Mouse (Mus musculus): ENCODE data around the gene Ano7. TPM values are rescaled to one million over a fixed set of nuclear protein-coding genes. Genes with fewer than 3 reads are reported as not detected.

The Ano7 gene
- 0.42 TPM for polyA plus RNA-seq (2014; fragmentation: Illumina TruSeq; extraction: RNeasy Lipid Tissue Mini Kit (QIAGEN cat#74804); ENCODE audit: low read depth, low replicate concordance)

DNA sequence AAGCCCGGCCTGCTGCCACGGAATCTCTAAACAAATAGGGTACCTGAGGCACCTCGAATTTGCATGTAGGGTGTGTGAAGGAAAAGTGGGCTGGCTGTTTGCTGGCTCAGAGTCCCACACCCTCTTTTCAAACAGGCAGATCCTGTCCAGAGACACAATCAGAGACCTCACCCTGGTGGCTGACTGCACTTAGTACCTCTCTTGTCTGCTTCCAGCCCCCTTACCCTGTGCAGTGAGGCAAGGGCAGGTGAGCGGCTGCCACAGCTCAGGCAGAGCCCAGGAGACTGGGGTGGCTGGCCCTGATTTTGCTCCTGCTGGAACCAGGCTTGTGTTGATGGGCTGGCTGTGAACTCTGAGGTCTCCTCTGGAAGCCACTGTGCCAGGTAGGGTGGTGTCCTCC, at the start of gene Ano7:
Gene Ano7, plus strand, starts transcription at position 266 of the 400 bp plus-strand sequence.

DNA sequence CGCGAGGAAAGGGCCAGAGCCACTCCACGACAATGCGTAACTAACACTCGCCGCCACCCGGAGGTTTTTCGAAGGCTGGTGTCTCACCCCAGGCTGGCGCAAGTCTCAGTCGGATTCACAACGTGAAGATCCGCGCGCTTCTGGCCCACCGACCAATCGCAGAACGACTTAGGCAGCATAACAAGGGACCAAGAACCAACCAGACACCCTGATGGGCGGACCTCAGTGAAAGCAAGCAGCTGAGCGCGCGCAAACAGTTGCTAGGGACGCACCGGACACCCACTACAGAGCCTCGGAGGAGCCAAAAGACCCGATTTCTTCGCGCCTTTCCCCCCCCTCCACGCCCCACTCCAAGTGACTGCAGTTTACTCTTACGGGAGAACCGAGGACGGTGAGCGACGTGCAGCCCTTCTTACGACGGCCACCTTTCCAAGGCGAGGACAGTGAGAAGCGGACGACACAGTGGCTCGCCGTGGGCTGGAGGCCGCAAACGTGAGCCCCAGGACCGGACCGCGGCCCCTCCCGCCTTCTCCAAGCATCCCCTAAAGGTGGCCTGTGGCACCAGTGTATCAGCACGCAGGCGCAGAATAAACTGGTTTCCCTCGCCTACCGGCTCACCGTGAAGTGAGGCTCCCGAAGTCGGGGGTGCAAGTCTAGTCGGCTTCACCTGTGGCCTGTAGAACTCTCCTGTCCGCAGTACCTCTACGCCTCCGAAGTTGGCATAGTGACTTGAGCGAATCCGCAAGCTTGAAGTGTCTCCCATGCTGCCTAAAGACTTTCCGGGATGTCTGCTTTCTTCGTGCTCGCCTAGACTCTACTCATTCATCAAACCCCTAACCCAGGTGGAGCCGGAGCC, 30.9 kb upstream of the Ano7 start, which contains the start of the genes Ppp1r7 and Pask:
Gene Ppp1r7, plus strand, starts transcription at position 207 of the 856 bp plus-strand sequence.
Gene Pask, minus strand, starts transcription at position 835 of the 856 bp plus-strand sequence.

Other genes starting within 250 kb of the Ano7 start
- gene Agxt, start 238.7 kb upstream of the Ano7 start, polyA plus RNA-seq (2014; fragmentation: Illumina TruSeq; extraction: RNeasy Lipid Tissue Mini Kit (QIAGEN cat#74804); ENCODE audit: low read depth, low replicate concordance), result not detected
- not detected for gene 2310007B03Rik, start 213.0 kb upstream of the Ano7 start, polyA plus RNA-seq (2014; fragmentation: Illumina TruSeq; extraction: RNeasy Lipid Tissue Mini Kit (QIAGEN cat#74804); ENCODE audit: low read depth, low replicate concordance)
- gene Crocc2, start 205.2 kb upstream of the Ano7 start, polyA plus RNA-seq (2014; fragmentation: Illumina TruSeq; extraction: RNeasy Lipid Tissue Mini Kit (QIAGEN cat#74804); ENCODE audit: low read depth, low replicate concordance), result not detected
- gene Sned1, start 138.1 kb upstream of the Ano7 start, polyA plus RNA-seq (2014; fragmentation: Illumina TruSeq; extraction: RNeasy Lipid Tissue Mini Kit (QIAGEN cat#74804); ENCODE audit: low read depth, low replicate concordance), result 5.6 TPM
- 22.5 TPM for gene Mterf4, start 68.0 kb upstream of the Ano7 start, polyA plus RNA-seq (2014; fragmentation: Illumina TruSeq; extraction: RNeasy Lipid Tissue Mini Kit (QIAGEN cat#74804); ENCODE audit: low read depth, low replicate concordance)
- 162 TPM for gene Ppp1r7, start 31.1 kb upstream of the Ano7 start, polyA plus RNA-seq (2014; fragmentation: Illumina TruSeq; extraction: RNeasy Lipid Tissue Mini Kit (QIAGEN cat#74804); ENCODE audit: low read depth, low replicate concordance)
- 37.0 TPM for gene Pask, start 30.4 kb upstream of the Ano7 start, polyA plus RNA-seq (2014; fragmentation: Illumina TruSeq; extraction: RNeasy Lipid Tissue Mini Kit (QIAGEN cat#74804); ENCODE audit: low read depth, low replicate concordance)
- gene Hdlbp, start 104.9 kb downstream of the Ano7 start, polyA plus RNA-seq (2014; fragmentation: Illumina TruSeq; extraction: RNeasy Lipid Tissue Mini Kit (QIAGEN cat#74804); ENCODE audit: low read depth, low replicate concordance), result 196 TPM
- gene Farp2, start 138.1 kb downstream of the Ano7 start, polyA plus RNA-seq (2014; fragmentation: Illumina TruSeq; extraction: RNeasy Lipid Tissue Mini Kit (QIAGEN cat#74804); ENCODE audit: low read depth, low replicate concordance), result 3.2 TPM

Measured in testis, adult 10 weeks (tissue).